Mouse (Mus musculus) kidney, adult 2 months (tissue): ENCODE results near the gene Zfp655. TPM values are rescaled to one million over a fixed set of nuclear protein-coding genes. Genes with fewer than 3 reads are reported as not detected.
"Not testable (repeated sequence)": the region's sequence is repeated elsewhere in the genome, so short reads cannot be mapped to it uniquely, and the experiment has no call there.

Source experiments
- DNase-seq: peaks from one replicate; pipeline ENCODE4 v3.0.0; 2021
- H3K27ac ChIP-seq: fragments of 200-500 bp; 2 replicates; pipeline ENCODE4 v1.5.1; 2012; ENCODE audit warnings: low read depth, low read length, control low read depth, inconsistent platforms; ENCODE audit not compliant: insufficient read depth
- H3K27me3 ChIP-seq: fragments of 200-500 bp; replicated peaks from 2 replicates; pipeline ENCODE4 v1.6.1; 2012; ENCODE audit warnings: mild to moderate bottlenecking, moderate library complexity, low read length, inconsistent platforms; ENCODE audit not compliant: control insufficient read depth, insufficient read depth
- H3K36me3 ChIP-seq: fragments of 200-500 bp; 2 replicates; pipeline ENCODE4 v1.6.1; 2012; ENCODE audit warnings: mild to moderate bottlenecking, moderate library complexity, low read length, inconsistent platforms; ENCODE audit not compliant: control insufficient read depth, insufficient read depth
- H3K4me1 ChIP-seq: fragments of 200-500 bp; 2 replicates; pipeline ENCODE4 v1.6.1; 2011; ENCODE audit warnings: low read length; ENCODE audit not compliant: control insufficient read depth, insufficient read depth
- H3K4me3 ChIP-seq: fragments of 200-500 bp; 2 replicates; pipeline ENCODE4 v1.5.1; 2011; ENCODE audit warnings: mild to moderate bottlenecking, low read depth, low read length, control low read depth; ENCODE audit not compliant: insufficient read depth
- CTCF ChIP-seq: fragments of 200-500 bp; conservative IDR thresholded peaks from 2 replicates; pipeline ENCODE4 v1.5.1; 2011; ENCODE audit warnings: low read depth, mild to moderate bottlenecking, control low read depth, low read length, moderate library complexity, mixed read lengths; ENCODE audit not compliant: insufficient read depth, insufficient read length
- POLR2A ChIP-seq: fragments of 200-500 bp; IDR thresholded peaks from one replicate; pipeline ENCODE4 v1.6.1; 2011; ENCODE audit warnings: low read depth, low read length, control low read depth
- WGBS: fragments of 180-500 bp; shearing (Covaris S2); methylation state at CpG from one replicate; pipeline ENCODE4 v1.1.7; 2018; 5-methylcytosine and 5-hydroxymethylcytosine counted together
- polyA plus RNA-seq: library from polyadenylated mRNA; depleted of rRNA; stranded (reverse); fragments of >200 nt; gene quantifications from 2 replicates; pipeline ENCODE4 v1.2.3, GENCODE M21; 2012; rRNA removed

The Zfp655 gene
- polyA plus RNA-seq, 1 experiment = 18.4 TPM

- H3K4me3 ChIP-seq = no peak overlapping the region
- DNase-seq = no peak
- WGBS = 95% methylated on average over 3 of the region's 3 CpGs
- peaks cover 7% of the 10 kb centered on the region for H3K36me3 ChIP-seq
- TF ChIP-seq POLR2A = no peak
- no peak for TF ChIP-seq CTCF
- no peaks in the 10 kb centered on the region for H3K27me3 ChIP-seq
- no peaks in the 10 kb centered on the region for H3K4me1 ChIP-seq
- no peak overlapping the region for H3K27ac ChIP-seq
These were observed 18.0 kb downstream of the Zfp655 start for GRCm38 (mm10) chr5:145249520-145249919.

- not testable (repeated sequence) for H3K4me3 ChIP-seq, H3K4me1 ChIP-seq, H3K27ac ChIP-seq, DNase-seq, H3K36me3 ChIP-seq, H3K27me3 ChIP-seq
- 78% methylated on average over 2 of the region's 2 CpGs for WGBS
These were observed 42.1 kb downstream of the Zfp655 start for GRCm38 (mm10) chr5:145273568-145273967.

- TF ChIP-seq CTCF (no peak), POLR2A (no peak)
- no peak for DNase-seq
- H3K36me3 ChIP-seq = no peaks in the 10 kb centered on the region
- no peak overlapping the region for H3K4me3 ChIP-seq
- no peaks in the 10 kb centered on the region for H3K27me3 ChIP-seq
- no peaks in the 10 kb centered on the region for H3K4me1 ChIP-seq
- H3K27ac ChIP-seq = no peak overlapping the region
- WGBS = 90% methylated on average over 2 of the region's 2 CpGs
These were observed 48.4 kb downstream of the Zfp655 start for GRCm38 (mm10) chr5:145279948-145280347.

- Histone ChIP-seq H3K36me3 (no peaks in the 10 kb centered on the region), H3K27me3 (no peaks in the 10 kb centered on the region), H3K4me3 (peak within 1 kb of the TSS; percentile 69), H3K4me1 (no peaks in the 10 kb centered on the region), H3K27ac (peak within 1 kb of the TSS; percentile 72)
- WGBS = under 1% methylated on average over 50 of the region's 50 CpGs
- TF ChIP-seq POLR2A = peak; percentile 12
- no peak for TF ChIP-seq CTCF
- peak; percentile 96 for DNase-seq
These were observed 49.0 kb downstream of the Zfp655 start, which contains the start of gene Zscan25 for GRCm38 (mm10) chr5:145280371-145281143. TSS of gene Zscan25 (plus strand) at chr5:145280500.

DNA sequence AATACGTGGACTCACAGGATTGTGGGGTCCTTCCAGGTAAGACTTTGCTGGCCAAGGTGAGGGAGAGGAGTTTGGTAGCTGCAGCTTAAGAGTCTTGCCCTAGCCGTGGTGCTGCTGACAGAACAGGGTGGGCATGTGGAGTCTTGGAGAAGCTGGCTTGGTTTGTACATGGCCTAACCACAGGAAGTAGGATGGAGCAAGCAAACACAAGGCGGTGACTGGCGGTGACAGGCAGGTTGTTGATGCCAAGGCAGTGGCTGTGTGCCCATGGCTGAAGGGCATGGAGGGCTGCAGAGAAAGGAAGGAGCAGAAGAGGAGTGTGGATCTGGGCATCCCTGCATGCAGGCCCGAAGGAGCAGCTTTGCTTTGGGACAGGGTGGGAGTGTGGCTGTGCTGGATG lies 56.9 kb downstream of the Zfp655 start:
- no peak for TF ChIP-seq CTCF
- TF ChIP-seq POLR2A = no peak
- WGBS = 94% methylated on average over 5 of the region's 5 CpGs
- peaks cover 3% of the 10 kb centered on the region for H3K36me3 ChIP-seq
- no peaks in the 10 kb centered on the region for H3K4me1 ChIP-seq
- H3K27ac ChIP-seq = no peak overlapping the region
- no peaks in the 10 kb centered on the region for H3K27me3 ChIP-seq
- no peak overlapping the region for H3K4me3 ChIP-seq
- DNase-seq = no peak

DNA sequence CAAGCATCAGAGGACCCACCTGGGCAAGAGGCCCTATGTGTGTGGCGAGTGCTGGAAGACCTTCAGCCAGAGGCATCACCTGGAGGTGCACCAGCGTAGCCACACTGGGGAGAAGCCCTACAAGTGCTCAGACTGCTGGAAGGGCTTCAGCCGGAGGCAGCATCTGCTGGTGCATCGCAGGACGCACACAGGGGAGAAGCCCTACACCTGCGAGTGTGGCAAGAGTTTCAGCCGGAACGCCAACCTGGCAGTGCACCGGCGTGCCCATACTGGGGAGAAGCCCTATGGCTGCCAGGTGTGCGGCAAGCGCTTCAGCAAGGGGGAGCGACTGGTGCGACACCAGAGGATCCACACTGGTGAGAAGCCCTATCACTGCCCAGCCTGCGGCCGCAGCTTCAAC lies 59.2 kb downstream of the Zfp655 start:
- peaks cover 3% of the 10 kb centered on the region for H3K36me3 ChIP-seq
- WGBS = 98% methylated on average over 16 of the region's 16 CpGs
- DNase-seq = no peak

GRCm38 (mm10) chr5:145292398-145292797 lies 60.9 kb downstream of the Zfp655 start:
- H3K4me3 ChIP-seq = no peak overlapping the region
- no peak for TF ChIP-seq CTCF
- no peak for TF ChIP-seq POLR2A
- 93% methylated on average over 6 of the region's 6 CpGs for WGBS
- no peaks in the 10 kb centered on the region for H3K4me1 ChIP-seq
- H3K27ac ChIP-seq = no peak overlapping the region
- no peaks in the 10 kb centered on the region for H3K27me3 ChIP-seq
- H3K36me3 ChIP-seq = peaks cover 3% of the 10 kb centered on the region
- DNase-seq = no peak

More for the DNA sequence above, 59.2 kb downstream of the Zfp655 start:
- TF ChIP-seq CTCF (no peak), POLR2A (no peak)
- Histone ChIP-seq H3K27me3 (no peaks in the 10 kb centered on the region), H3K4me1 (no peaks in the 10 kb centered on the region), H3K4me3 (no peak overlapping the region), H3K27ac (no peak overlapping the region)

Other genes with a start within 250 kb of the Zfp655 start
- not detected in 2 replicates for gene Gm4871, start 199.0 kb upstream of the Zfp655 start, polyA plus RNA-seq
- not detected in 2 replicates for gene 1700018F24Rik, start 188.7 kb upstream of the Zfp655 start, polyA plus RNA-seq
- gene Arpc1a, start 147.9 kb upstream of the Zfp655 start, polyA plus RNA-seq = 123 and 141 TPM in 2 replicates
- not detected in 2 replicates for gene Kpna7, start 147.7 kb upstream of the Zfp655 start, polyA plus RNA-seq
- 184 and 193 TPM in 2 replicates for gene Arpc1b, start 117.5 kb upstream of the Zfp655 start, polyA plus RNA-seq
- gene Pdap1, start 91.5 kb upstream of the Zfp655 start, polyA plus RNA-seq = 20.1 and 25.6 TPM in 2 replicates
- gene Bud31, start 91.4 kb upstream of the Zfp655 start, polyA plus RNA-seq = 71.5 and 84.1 TPM in 2 replicates
- gene Ptcd1, start 64.6 kb upstream of the Zfp655 start, polyA plus RNA-seq = 15.3 and 16.5 TPM in 2 replicates
- 19.2 and 19.9 TPM in 2 replicates for gene Cpsf4, start 64.5 kb upstream of the Zfp655 start, polyA plus RNA-seq
- gene Atp5j2, start 39.7 kb upstream of the Zfp655 start, polyA plus RNA-seq = 346 and 489 TPM in 2 replicates
- 3.8 and 3.9 TPM in 2 replicates for gene Zkscan14, start 29.8 kb upstream of the Zfp655 start, polyA plus RNA-seq
- 5.8 and 6.2 TPM in 2 replicates for gene Zkscan5, start 27.2 kb upstream of the Zfp655 start, polyA plus RNA-seq
- 11.0 and 12.5 TPM in 2 replicates for gene Zscan25, start 48.8 kb downstream of the Zfp655 start, polyA plus RNA-seq
- not detected in 2 replicates for gene Cyp3a57, start 113.6 kb downstream of the Zfp655 start, polyA plus RNA-seq
- gene Cyp3a16, start 238.0 kb downstream of the Zfp655 start, polyA plus RNA-seq = not detected in 2 replicates